Mouse (Mus musculus) urinary bladder, adult 2 months (tissue): ENCODE results near the gene Cry2. TPM values are rescaled to one million over a fixed set of nuclear protein-coding genes. Genes with fewer than 3 reads are reported as not detected.
"Not testable (repeated sequence)": the region's sequence is repeated elsewhere in the genome, so short reads cannot be mapped to it uniquely, and the experiment has no call there.

Source experiments
- DNase-seq: peaks from one replicate; pipeline ENCODE4 v3.0.0; 2022; ENCODE audit warnings: low spot score
- polyA plus RNA-seq: library from polyadenylated mRNA; depleted of rRNA; stranded (reverse); fragments of >200 nt; gene quantifications from 2 replicates; pipeline ENCODE4 v1.2.3, GENCODE M21; 2012; rRNA removed

Gene Cry2
- polyA plus RNA-seq, result 36.2 and 36.7 TPM in 2 replicates

DNA sequence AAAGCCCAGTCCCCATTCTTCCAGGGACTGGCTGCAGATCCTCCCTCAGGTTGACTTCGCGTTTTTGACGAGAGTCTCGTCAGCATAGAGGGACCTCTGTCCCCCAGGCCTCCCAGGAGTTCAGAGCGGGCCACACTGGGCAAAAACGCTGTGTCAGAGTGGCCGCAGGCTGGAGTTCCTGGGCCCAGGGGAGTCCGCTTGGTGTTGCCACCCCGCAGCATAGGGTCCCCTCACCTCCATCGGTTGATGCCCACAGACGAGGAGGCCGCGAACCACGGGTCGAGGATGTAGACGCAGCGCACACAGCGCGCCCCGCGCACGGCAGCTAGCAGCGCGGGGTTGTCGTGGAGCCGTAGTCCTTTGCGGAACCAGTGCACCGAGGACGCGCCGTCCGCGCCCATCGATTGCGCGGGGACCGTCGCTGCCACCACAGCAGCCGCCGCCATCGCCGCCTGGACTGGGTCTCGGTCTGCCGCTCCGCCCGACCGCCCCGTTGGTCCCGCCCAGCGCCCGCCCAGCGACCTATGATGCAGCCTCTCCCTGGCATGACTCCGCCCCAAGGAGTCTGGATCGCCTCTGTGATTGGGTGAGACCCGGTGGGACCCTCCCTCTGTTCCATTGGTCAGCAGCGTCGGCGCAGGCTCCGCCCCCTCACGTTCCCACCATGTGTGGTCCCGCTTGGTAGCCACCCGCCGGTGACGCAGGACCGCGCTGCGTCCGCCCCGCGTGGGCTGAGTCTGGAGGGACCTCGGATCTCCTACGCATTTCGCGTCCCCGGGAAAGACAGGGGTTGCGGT lies at the start of gene Cry2:
Cry2 (minus strand) TSS at position 466 of the 797 bp plus-strand sequence.
- DNase-seq, result peak; percentile 88

DNA sequence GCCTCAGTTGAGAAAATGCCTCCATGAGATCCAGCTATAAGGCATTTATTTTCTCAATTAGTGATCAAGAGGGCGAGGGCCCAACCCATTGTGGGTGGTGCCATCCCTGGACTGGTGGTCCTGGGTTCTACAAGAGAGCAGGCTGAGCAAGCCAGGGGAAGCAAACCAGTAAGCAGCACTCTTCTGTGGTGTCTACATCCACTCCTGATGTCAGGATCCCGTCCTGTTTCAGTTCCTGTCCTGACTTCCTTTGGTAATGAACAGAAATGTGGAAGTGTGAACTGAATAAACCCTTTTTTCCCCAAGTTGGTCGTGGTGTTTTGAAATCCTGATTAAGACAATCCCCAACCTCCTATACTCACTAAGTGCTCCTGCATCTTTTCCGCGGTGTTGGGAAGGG lies 49.7 kb upstream of the Cry2 start:
- DNase-seq, result no peak

DNA sequence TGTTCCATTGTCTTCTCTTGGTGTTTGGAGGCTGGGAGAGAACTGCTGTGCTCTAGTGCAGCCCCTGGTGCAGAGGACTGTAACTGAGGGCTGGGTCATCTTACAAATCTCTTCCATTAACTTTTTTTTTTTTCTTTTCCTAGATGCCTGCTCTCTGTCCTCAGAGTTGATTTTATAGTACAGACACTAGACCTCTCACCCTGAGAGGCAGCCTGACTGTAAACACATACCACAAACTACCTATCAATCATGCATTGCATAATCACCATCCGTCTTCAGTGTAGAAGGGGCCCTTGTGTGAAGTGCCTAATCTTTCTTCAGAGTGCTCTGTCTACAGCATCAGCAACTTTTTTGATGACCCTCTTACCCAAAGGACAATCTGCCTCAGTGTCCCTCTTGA lies 48.7 kb upstream of the Cry2 start:
- no peak for DNase-seq

DNA sequence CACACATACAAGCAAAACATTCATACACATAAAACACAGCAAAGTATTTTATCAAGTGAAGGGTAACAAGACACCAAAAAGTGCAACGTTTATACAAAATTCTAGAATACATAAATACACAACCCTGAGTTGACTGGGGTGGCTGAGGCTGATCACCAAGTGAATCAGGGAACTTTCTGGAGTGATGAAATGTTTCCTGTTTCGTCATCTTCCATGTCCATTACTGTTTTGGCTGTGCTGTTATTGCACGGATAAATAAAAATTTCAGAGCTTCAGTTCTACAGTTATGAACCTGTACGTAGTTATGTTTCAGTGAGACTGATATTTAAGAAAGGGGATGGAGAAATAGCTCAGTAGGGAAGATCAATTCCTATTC lies 44.5 kb upstream of the Cry2 start:
- no peak for DNase-seq

DNA sequence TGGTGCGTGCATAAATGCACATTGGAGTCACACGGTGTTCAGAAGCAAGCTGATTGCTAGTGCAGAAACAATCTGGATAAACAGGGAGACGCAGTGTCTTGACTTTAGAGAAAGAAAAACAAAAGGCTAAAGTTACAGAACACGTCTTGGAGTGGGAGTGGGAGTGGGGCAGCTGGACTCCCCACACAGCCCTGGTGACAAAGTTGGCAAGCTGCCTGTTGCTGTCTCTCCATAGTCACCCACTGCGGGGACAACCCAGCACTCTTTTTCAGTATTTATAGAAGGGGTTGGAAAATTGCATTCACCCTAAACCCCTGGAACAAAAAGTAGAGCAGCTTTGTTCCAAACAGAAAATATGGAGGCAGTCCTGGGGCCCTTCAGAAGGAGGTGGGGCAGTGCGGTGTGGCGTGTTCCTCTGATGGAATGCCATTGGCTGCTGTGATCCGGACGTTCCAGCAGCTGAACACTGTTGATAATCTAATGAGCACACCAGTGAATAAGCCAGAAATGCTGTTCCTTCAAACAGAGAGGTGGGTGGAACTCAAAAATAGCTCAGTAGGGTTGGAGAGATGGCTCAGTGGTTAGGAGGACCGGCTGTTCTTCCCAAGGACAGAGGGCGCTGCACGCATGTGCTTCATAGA lies 43.9 kb upstream of the Cry2 start:
- no peak for DNase-seq

DNA sequence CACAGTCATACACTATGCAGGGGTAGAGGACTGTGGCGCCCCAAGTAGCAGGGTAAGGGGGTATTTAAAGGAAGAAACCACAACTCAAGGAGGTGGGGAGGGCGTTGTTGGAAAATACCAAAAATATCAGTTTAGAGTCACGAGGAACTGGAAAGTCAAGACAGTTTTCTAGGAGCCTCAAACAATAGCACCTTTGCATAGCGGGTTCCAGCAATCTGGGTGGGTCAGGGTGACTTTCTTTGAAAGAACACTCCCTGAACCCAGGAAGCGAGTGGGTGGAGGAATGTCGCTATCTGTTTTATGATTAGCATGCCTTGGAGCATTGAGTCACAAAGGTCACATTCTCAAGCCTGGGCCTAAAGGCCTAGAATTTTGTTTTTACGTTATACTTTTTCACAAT lies 42.7 kb upstream of the Cry2 start:
- DNase-seq, result not testable (repeated sequence)

DNA sequence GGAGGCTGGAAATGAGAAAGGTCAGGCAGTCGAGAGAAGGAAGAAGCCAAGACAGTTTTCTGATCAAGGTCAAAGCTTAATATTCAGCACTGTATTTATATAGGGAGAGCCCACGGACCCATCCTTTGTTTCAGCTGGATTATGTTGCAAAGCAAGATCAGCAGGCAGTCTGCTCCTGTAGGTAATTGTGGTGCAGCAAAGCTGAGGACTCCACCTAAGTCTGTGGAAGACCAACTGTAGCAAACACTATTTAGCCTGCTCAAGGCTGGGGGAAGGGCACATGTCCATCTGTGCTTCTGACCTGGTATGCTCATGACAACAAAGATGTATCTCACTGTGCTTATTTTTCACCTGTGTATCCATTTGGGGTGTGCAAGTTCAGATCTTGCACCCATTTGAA lies 41.9 kb upstream of the Cry2 start:
- DNase-seq, result no peak

DNA sequence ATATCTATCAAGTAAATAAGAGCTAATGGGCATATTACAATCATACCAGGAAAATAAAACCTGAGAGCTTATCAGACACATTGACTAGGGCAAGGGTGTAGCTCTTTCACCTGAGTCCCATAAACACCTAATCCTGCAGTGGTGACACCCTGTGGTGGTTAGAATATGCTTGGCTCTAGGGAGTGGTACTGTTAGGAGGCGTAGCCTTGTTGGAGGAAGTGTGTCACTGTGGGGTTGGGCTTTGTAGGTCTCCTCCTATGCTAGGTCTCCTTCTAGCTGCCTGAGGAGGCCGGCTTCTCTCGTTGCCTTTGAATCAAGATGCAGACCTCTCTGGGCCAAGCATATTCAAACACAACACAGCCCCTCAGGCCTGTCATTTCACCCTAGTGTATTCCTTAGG lies 41.1 kb upstream of the Cry2 start:
- no peak for DNase-seq

DNA sequence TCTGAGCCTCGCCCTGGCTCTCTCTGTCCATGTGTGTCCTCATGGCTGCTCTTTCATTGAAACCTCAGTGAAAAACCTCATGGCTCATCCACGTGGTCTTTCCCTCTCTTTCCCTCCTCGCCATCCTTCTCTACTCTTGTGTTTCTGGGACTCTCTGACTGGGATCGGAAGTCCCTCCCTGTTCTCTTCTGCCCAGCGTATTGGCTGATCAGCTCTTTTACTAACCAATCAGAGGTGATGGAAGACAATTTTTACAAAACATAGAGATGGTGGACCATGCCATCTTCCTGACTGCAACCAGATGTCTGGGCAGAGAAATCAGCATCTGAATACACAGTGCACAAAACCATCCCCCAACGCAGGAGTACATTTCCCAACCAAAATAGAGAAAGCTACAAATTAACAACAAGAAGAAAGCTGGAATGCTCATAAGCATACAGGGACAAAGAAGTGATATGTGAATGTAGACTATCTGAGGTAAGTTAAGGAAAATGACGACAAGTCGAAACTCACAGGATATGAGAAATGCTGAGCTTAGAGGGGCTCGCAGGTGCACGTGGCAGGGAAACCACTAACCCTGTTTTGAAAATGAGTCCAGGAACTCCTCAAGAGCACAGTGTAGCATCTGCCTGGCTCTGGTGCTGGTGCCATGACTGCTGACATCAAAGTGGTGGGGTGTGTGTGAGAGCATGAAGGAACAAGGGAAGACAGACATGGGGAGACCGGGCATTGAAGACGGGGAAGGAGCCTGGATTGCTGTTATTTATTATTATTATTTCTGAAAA lies 38.2 kb upstream of the Cry2 start:
- DNase-seq, result no peak

DNA sequence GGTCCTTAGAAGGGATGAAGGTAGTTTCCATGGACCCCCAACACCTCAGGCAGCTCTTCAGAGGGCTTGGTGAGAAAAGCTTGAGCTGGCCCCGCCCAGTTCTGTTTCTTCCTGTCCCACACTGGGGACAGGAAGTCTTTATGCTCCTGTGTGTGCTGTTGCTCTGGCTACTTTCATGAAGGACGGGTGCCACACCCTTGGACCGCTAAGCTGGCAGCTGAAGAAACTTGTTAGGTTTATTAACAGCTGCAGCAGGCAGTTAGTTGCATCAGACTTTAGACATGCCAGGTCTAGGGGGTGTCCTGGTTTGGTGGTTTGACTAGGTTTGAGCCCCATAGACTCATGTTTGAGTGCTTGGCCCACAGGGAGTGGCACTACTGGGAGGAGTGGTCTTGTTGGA lies 30.8 kb upstream of the Cry2 start:
- no peak for DNase-seq

DNA sequence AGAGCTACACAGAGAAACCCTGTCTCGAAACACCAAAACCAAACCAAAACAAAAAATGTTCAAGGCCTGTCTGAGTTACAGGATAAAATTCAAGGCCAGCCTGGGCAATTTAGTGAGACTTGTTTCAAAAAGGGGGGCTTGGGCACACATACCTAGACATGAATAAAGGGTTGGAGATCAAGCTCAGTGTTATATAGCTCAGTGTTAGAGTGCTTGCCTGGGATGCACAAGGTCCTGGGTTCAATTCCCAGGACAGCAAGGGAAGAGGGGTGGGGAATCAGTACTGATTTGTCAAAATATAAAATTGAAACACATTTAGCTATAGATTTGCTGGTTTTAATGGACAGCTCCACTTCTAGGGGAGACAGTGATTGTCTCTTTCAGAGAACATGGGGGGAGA lies 27.4 kb upstream of the Cry2 start:
- DNase-seq, result no peak

DNA sequence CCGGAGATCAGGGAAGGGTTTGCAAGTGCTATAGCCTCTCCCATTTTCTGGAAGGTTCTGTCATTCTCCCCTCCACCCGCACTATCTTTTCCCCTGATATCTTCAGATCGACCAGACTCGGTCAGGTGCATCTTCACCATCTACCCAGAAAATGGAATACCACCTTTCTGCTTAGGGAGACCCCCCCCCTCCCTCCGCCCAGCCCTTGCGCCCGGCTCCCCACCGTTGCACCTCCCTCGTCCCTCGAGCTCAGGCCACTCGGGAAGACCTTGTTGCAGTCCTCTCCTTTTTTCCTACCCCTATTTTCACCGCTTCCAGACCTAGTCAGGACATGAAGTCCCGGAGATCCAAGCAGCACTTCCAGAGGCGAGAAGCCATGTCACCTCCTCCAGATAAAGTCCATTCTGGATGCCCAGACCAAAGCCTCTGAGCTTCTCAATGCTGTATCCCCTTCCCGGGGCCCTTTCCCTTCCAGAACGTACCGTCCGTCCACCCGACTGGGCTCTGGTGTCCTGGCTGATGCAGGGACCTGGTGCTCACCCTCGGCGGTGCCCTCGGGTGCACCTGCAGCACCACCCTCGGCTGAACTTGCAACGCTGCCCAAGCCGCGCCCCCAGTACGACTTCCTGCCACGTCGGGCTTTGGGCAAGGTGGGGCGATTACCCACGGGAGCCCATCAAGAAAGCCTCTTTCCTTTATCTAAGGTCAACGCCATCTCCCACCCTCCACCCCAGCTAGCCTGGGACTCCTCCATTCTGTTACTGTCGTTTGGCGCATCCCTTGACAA lies 26.3 kb upstream of the Cry2 start, which contains the start of gene Slc35c1:
Slc35c1 (minus strand) TSS at position 618 of the 787 bp plus-strand sequence.
- DNase-seq, result peak; percentile 51

DNA sequence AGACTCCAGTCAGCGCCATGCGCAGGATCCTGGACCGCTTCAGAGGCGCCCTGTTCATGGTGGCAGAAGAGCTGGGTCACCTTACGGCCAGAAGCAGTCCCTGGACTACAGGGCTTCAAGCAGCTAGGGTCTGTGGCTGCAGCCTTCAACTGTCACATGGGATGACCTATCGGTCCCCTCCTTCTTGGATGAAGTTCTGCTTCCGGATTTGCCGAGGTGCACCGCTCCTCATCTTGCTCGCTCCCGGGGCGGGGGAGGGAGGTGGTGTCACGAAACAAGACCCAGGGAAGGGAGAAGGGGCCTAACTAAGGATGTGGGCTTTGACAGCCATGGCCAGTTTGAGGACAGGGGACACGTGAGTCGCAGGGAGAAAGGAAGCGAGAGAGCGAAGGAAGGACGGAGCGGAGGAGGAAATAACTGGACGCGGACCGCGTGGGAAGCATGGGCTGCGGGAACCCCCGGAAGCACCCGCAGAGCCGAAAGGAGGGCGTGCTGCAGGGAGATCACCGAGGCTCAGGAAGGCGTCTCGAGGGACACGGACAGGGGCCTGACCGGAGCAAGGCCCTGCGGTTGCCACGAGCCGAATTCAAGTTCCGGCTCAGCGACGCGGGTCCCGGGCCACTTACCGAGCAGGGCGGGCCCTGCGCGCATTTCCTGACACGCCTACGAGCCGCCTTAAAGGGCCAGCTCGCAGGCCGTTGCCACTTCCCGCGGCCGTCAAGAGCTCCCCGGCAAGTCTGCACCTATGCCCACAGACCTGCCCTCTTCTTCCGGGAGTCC lies 25.5 kb upstream of the Cry2 start:
- DNase-seq, result peak; percentile 73

DNA sequence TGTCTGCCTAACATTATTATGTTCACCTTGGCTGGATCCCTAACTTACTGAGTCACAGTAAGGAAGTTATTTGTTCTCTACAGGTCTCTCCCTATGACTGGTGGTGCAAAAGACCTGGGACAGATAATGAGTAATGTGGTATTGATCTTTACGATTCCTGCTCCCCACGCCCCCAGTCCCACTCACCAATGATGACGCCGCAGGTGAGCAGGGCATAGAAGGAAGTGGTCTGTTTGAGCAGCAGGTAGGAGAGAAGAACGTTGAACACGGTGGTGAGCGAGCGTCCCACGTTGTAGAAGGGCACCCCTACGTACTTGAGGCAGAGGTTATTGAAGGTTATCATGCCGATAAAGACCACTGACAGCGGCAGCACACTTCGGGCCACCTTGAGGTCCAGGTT lies 24.6 kb upstream of the Cry2 start:
- no peak for DNase-seq

DNA sequence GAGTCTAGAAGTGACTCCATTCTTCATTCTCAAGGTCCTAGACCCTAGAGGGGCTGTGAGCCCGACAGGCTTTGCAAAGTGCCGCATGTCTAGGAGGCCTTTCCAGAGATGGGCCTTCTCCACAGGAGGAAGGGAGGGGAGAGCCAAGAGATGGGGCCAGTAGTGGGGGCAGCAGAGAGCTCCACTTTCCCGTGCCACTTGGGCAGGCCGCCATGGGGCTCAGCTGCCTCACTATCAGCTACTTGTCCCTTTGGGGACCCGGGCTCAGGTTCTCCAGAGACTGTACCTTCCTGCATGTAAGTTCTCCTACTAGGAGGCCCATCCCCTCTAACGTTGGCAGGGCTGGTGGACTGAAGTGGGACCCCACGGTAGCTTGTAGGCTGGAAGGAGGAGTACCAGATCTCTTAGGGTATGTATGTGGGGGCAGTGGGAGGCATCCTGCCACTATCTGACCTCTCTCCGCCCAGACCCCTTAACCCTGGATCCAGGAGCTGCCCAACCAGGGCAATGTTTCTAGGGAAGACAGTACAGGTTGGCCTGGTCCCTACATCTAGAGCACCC lies 23.2 kb upstream of the Cry2 start:
- DNase-seq, result no peak

DNA sequence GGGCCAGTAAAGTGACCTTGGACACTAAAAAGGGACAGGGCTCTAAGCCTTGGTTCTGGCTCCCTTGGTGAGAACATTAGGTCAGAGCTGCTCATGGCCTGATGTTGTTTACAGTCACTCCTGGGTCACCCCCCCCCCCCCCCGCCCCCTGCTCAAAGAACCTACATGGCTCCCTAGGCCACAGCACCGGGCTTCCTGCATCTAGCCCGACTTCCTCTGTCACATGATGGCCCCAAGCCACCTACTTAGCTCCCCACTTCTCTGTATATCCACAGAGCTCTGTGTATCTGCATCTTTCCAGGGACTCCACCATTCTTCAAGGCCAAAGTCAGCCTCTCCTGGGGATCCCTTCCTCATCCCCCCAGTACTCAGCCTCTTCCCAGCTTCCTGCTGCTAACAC lies 21.9 kb upstream of the Cry2 start:
- DNase-seq, result no peak

DNA sequence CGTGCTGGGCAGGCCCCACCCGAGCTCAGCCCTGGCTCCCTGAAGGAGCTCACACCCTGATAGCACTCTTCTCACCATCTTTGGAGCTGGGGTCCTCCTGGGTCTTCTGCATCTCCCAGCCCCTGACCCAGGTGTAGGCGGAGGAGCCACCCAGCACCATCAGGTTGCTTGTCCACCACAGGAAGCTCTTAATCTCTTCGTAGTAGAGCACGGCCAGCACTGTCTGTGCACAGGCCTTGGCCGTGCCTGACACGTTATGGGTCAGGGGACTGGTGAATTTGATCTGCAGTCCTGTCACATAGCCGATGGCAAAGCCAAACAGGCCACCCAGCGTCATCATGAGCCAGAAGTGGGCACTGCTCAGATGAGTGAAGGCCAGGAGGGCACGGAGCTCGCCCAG lies 20.3 kb upstream of the Cry2 start:
- no peak for DNase-seq

DNA sequence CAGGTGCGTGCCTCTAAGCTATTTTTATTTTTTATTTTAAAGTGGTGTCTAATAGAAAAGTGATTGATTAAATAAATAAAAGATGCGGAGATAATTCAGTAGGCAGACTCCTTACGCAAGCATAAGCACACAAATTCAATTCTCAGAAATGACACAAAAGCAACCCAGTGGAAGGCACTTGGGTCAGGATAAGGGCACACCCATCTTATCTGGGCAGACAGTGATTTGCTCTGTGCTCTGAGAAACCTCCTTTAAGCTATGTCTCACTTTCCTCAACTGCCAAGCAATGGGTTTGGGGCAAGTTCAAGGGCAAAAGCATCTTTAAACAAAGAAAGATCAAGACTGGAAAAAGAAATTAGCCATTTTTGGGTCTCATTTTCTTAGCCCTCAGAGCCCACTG lies 17.3 kb upstream of the Cry2 start:
- DNase-seq, result no peak

DNA sequence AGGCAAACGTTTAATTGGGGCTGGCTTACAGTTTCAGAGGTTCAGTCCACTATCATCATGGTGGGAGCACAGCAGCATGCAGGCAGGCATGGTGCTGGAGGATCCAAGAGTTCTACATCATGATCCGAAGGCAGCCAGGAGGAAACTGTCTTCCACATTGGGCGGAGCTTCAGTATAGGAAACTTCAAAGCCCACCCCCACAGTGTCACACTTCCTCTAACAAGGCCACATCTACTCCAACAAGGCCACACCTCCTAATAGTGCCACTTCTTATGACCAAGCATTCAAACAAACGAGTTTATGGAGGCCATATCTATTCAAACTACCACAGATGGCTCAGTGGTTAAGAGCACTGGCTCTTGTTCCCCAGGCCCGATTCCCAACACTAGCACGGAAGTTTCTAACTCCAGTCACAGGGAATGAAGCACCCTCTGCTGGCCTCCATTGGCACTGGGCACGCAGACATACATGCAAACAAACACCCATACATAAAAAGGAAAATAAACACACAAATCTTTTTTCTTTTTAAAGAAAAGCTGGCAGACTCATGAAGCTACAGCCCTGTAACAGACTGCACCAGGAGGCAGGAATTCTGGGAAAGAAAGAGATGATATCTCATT lies 13.4 kb upstream of the Cry2 start:
- no peak for DNase-seq

DNA sequence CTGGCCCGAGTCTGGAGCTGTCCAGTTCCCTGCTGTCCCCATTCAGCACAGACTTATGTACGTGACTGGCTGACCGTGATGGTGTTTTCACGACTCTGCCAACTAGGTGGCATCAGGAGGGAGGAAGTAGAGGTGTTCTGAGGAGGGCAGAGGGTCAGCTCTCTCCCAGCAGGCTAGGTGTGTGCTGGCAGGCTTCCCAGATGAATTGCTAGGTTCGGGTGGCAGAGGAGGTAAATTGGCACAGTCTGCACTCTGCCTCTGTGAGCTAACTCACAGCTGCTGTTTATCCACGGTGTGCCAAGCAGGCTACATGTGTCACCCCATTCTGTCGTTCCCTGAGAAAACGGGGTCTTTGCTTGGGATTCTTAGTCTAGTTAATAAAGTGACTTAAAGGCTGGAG lies 12.8 kb upstream of the Cry2 start:
- DNase-seq, result no peak
